ENCODE assay signal across 16 mouse cellular contexts in the genomic region with DNA sequence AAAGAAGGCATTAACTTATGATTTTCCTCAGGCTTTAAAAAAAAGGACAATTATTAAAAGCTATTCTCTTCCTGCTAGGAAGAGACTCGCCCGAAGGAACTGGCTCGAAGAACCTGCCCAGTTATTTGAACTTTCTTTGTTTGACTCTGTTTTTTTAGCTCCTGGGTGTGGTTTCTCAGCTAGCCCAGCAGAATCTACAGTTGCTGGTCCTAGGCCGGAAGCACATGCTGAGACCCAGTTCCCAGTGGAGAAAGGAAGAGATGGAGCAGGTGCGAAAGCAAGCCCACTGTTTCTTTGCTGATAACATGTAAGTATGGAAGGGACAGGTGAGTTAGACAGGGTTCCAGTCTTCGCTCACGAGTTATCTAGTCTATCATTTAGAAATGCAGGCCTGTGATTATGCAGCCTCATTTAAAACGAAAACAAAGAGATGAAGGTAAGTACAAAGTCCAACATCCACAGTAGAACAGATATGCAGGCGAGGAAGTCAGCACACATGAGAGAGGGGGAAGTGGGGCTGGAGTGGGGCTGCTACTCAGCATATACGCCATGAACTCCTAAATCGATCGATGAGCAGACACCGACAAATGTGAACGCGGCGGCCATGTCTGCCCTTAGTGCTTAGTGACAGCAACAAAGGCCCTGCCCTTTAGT. TPM values are rescaled to one million over a fixed set of nuclear protein-coding genes. Genes with fewer than 3 reads are reported as not detected.
DNase-seq lines count a peak whose midpoint lies in the region; ATAC-seq and TF ChIP-seq lines count a peak whose summit lies in the region.
"Had no signal": no experiment of that assay in that cellular context is flagged by ENCODE, and none has a peak within 500 bp of the region (broad histone marks: within the 10 kb centered on the region; RNA-seq: fewer than 3 reads in every experiment).

No protein-coding gene starts in this region.

- no peak overlapping the region for H3K4me2 ChIP-seq in intestine, postnatal 0 days (replicated peaks; ENCODE audit: low read depth)
- no peak overlapping the region for H3K4me2 ChIP-seq in forebrain, postnatal 0 days (ENCODE audit: low read depth)
- H3K4me2 ChIP-seq: embryonic facial prominence, embryonic 12.5 days; limb, embryonic 12.5 days had no signal

- no peaks in the 10 kb centered on the region for H3K4me1 ChIP-seq in kidney, adult 2 months (ENCODE audit: control insufficient read depth, insufficient read depth, low read length)
- no peaks in the 10 kb centered on the region for H3K4me1 ChIP-seq in intestine, postnatal 0 days (replicated peaks; ENCODE audit: control insufficient read depth, insufficient read depth, low read length)
- H3K4me1 ChIP-seq in forebrain, postnatal 0 days (ENCODE audit: insufficient read depth), result no peaks in the 10 kb centered on the region
- H3K4me1 ChIP-seq: embryonic facial prominence, embryonic 12.5 days; limb, embryonic 12.5 days had no signal

- peak; percentile 81 for ATAC-seq in intestine, postnatal 0 days
- no peak for ATAC-seq in forebrain, postnatal 0 days
- ATAC-seq: midbrain, embryonic 16.5 days had no signal

- 78% methylated on average over 16 of the region's 16 CpGs for WGBS in kidney, adult 2 months
- WGBS in intestine, postnatal 0 days, result 63% methylated on average over 16 of the region's 16 CpGs
- 90% methylated on average over 16 of the region's 16 CpGs for WGBS in forebrain, postnatal 0 days

- no peak overlapping the region for H3K9ac ChIP-seq in intestine, postnatal 0 days (ENCODE audit: low read depth, low read length)
- no peak overlapping the region for H3K9ac ChIP-seq in forebrain, postnatal 0 days
- H3K9ac ChIP-seq: embryonic facial prominence, embryonic 12.5 days; limb, embryonic 12.5 days; liver, embryonic 14.5 days had no signal

- no peak overlapping the region for H3K27ac ChIP-seq in kidney, adult 2 months (ENCODE audit: insufficient read depth, low read depth, low read length)
- peak overlapping the region; percentile 35; the same call in 1 of the 2 replicates for H3K27ac ChIP-seq in intestine, postnatal 0 days (ENCODE audit: low read depth, low read length)
- H3K27ac ChIP-seq in forebrain, postnatal 0 days (ENCODE audit: low read depth, low read length), result no peak overlapping the region
- H3K27ac ChIP-seq: embryonic facial prominence, embryonic 12.5 days; left cerebral cortex, adult 2 months; limb, embryonic 12.5 days; liver, embryonic 14.5 days had no signal

- H3K36me3 ChIP-seq in kidney, adult 2 months (ENCODE audit: control insufficient read depth, insufficient read depth, low read length), result no peaks in the 10 kb centered on the region
- no peaks in the 10 kb centered on the region for H3K36me3 ChIP-seq in intestine, postnatal 0 days (ENCODE audit: control insufficient read depth, insufficient read depth)
- H3K36me3 ChIP-seq in forebrain, postnatal 0 days (ENCODE audit: insufficient read depth), result no peaks in the 10 kb centered on the region; the same call in 1 of the 2 replicates

- H3K27me3 ChIP-seq in kidney, adult 2 months (replicated peaks; ENCODE audit: control insufficient read depth, insufficient read depth, low read length), result no peaks in the 10 kb centered on the region
- H3K27me3 ChIP-seq in intestine, postnatal 0 days (replicated peaks; ENCODE audit: control insufficient read depth, insufficient read depth, low read length), result no peaks in the 10 kb centered on the region
- H3K27me3 ChIP-seq in forebrain, postnatal 0 days (ENCODE audit: insufficient read depth, low read length), result no peaks in the 10 kb centered on the region
- H3K27me3 ChIP-seq: embryonic facial prominence, embryonic 12.5 days; limb, embryonic 12.5 days had no signal

- no peak for TF ChIP-seq CTCF in kidney, adult 2 months (conservative IDR thresholded peaks at IDR 0.05; ENCODE audit: insufficient read depth, insufficient read length, low read depth, low read length)
- no peak for TF ChIP-seq CTCF in intestine, postnatal 0 days (IDR thresholded peaks at IDR 0.05; ENCODE audit: low read depth)
- no peak for TF ChIP-seq CTCF in forebrain, postnatal 0 days (IDR thresholded peaks at IDR 0.05; ENCODE audit: low read depth)

- TF ChIP-seq POLR2A in kidney, adult 2 months (IDR thresholded peaks at IDR 0.05; ENCODE audit: low read depth, low read length), result no peak

- peak; percentile 38 for DNase-seq in kidney, adult 2 months
- DNase-seq in kidney, postnatal 14 days, result no peak
- peak; percentile 96 for DNase-seq in R1 (ENCODE audit: low read depth, low spot score)
- peak; percentile 27 for DNase-seq in yolk sac, embryonic 10.5 days (ENCODE audit: low spot score)
- DNase-seq in adrenal gland, postnatal 25 days, result no peak
- DNase-seq in forebrain, postnatal 0 days, result no peak
- DNase-seq: adrenal gland, adult 8-10 months; cerebellum, adult 8-10 months; gastrocnemius, postnatal 25 days; thymus, postnatal 4 days had no signal

- H3K9me3 ChIP-seq in intestine, postnatal 0 days (ENCODE audit: control insufficient read depth), result no peaks in the 10 kb centered on the region
- no peaks in the 10 kb centered on the region for H3K9me3 ChIP-seq in forebrain, postnatal 0 days (ENCODE audit: low read length)
- H3K9me3 ChIP-seq: embryonic facial prominence, embryonic 12.5 days; limb, embryonic 12.5 days had no signal

- H3K4me3 ChIP-seq in kidney, adult 2 months (ENCODE audit: insufficient read depth, low read depth, low read length), result no peak overlapping the region
- H3K4me3 ChIP-seq in intestine, postnatal 0 days (ENCODE audit: low read depth, low read length), result no peak overlapping the region
- no peak overlapping the region for H3K4me3 ChIP-seq in forebrain, postnatal 0 days (ENCODE audit: low read depth, low read length)
- H3K4me3 ChIP-seq: embryonic facial prominence, embryonic 12.5 days; left cerebral cortex, adult 2 months; limb, embryonic 12.5 days had no signal

RNA-seq across cellular contexts. Expression of a gene that starts 6.9 kb away (rescaled TPM):
- 48.5 and 80.2 TPM in 2 replicates for polyA plus RNA-seq in kidney, adult 2 months (2012; rRNA removed)
- polyA plus RNA-seq in intestine, postnatal 0 days (2015; fragmentation: Nextera tagmentation; extraction: Ambion mirVana), result 279 and 292 TPM in 2 replicates
- total RNA-seq in adrenal gland, postnatal 25 days (2021), result 216 and 229 TPM in 2 replicates
- 131 and 164 TPM in 2 replicates for total RNA-seq in forebrain, postnatal 0 days (2014; rRNA removed)
- polyA plus RNA-seq in forebrain, postnatal 0 days (2015; fragmentation: Nextera tagmentation; extraction: Ambion mirVana), result 465 and 565 TPM in 2 replicates

Comparison
In these comparisons a context has a peak if more than half of its experiments do, and no peak if none do; other contexts are left out.
1. DNase-seq: peak in kidney, adult 2 months (single experiment), R1 (single experiment) and yolk sac, embryonic 10.5 days (single experiment); none in kidney, postnatal 14 days (single experiment), adrenal gland, postnatal 25 days (single experiment) and forebrain, postnatal 0 days (single experiment).